Mouse (Mus musculus) erythroblast, embryonic 14.5 days (primary cell): ENCODE measurements around the gene Ankrd34b. TPM values are rescaled to one million over a fixed set of nuclear protein-coding genes. Genes with fewer than 3 reads are reported as not detected.

Experiments used
- H3K27me3 ChIP-seq: 2 replicates; pipeline ENCODE4 v1.6.1; 2012; ENCODE audit warnings: inconsistent platforms; ENCODE audit not compliant: control insufficient read depth
- H3K36me3 ChIP-seq: 2 replicates; pipeline ENCODE4 v1.6.1; 2012; ENCODE audit warnings: mild to moderate bottlenecking, inconsistent platforms; ENCODE audit not compliant: control insufficient read depth
- H3K4me1 ChIP-seq: 2 replicates; pipeline ENCODE4 v1.6.1; 2012; ENCODE audit warnings: inconsistent platforms; ENCODE audit not compliant: control insufficient read depth
- H3K4me3 ChIP-seq: replicated peaks from 2 replicates; pipeline ENCODE3; 2012; ENCODE audit warnings: moderate library complexity, mild to moderate bottlenecking, inconsistent platforms
- H3K9me3 ChIP-seq: 2 replicates; pipeline ENCODE4 v1.6.1; 2012; ENCODE audit warnings: low read length, inconsistent platforms, mixed read lengths; ENCODE audit not compliant: control insufficient read depth
- GATA1 ChIP-seq: IDR thresholded peaks from 2 replicates; pipeline ENCODE4 v1.6.1; 2012; ENCODE audit warnings: low read length, inconsistent platforms, mixed read lengths
- TAL1 ChIP-seq: IDR thresholded peaks from 3 replicates; pipeline ENCODE4 v1.6.1; 2012; ENCODE audit warnings: low read length, inconsistent platforms, mixed read lengths
- polyA plus RNA-seq: library from polyadenylated mRNA; stranded (reverse); fragments of >175 nt; gene quantifications from 2 replicates; pipeline ENCODE4 v1.2.3, GENCODE M21; 2012

Ankrd34b gene
- polyA plus RNA-seq, 1 experiment: not detected

GRCm38 (mm10) chr13:92426294-92427051 is 777 bp downstream of the Ankrd34b start:
- TF ChIP-seq GATA1 (no peak), TAL1 (no peak)
- Histone ChIP-seq H3K9me3 (peaks cover 3% of the 10 kb centered on the region; the same call in 1 of the 2 replicates), H3K4me1 (peaks cover 6% of the 10 kb centered on the region), H3K4me3 (no peak overlapping the region), H3K27me3 (peaks cover 67% of the 10 kb centered on the region), H3K36me3 (no peaks in the 10 kb centered on the region)

DNA sequence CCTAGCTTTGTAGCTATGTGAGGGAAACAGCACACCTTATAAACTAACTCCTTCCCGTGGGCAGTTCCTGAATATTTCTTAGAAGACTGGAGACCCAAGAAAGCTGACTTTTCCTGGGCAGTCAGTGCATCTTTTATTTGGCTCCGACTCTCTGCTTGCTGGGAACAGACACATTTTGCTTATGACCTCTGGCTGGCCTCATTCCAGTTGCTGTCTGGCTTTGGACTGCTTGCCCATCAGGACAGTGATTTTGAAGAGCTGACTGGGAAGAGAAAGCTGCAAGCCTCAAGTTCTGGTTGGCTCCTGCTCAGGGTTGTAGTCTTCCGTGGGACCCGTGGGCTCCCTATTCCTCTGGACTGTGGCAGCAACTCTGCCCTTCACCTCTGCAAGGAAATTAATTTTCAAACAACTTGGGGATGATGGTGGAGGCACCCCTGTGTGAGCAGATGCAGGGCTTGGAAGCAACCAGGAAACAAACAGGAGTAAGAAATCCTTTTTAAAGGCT is 1.7 kb downstream of the Ankrd34b start:
- no peak for TF ChIP-seq GATA1
- TF ChIP-seq TAL1: no peak
- peaks cover 3% of the 10 kb centered on the region; the same call in 1 of the 2 replicates for H3K9me3 ChIP-seq
- H3K36me3 ChIP-seq: no peaks in the 10 kb centered on the region
- H3K27me3 ChIP-seq: peaks cover 67% of the 10 kb centered on the region
- no peak overlapping the region for H3K4me3 ChIP-seq
- H3K4me1 ChIP-seq: peaks cover 6% of the 10 kb centered on the region

DNA sequence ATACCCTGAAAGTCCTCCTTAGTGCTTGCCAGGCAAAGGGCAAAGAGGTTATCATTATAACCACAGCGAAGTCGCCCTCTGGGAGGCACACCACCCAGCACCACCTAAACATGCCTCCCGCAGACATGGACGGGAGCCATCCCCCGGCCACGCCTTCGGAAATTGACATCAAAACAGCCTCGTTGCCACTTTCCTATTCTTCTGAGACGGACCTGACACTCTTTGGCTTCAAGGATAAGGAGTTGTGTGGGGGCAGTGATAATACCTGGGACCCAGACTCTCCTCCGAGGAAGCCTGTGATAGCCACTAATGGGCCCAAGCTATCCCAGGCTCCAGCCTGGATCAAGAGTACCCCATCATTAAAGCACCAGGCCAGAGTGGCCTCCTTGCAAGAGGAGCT is 13.0 kb downstream of the Ankrd34b start:
- no peaks in the 10 kb centered on the region for H3K4me1 ChIP-seq
- no peaks in the 10 kb centered on the region for H3K36me3 ChIP-seq

DNA sequence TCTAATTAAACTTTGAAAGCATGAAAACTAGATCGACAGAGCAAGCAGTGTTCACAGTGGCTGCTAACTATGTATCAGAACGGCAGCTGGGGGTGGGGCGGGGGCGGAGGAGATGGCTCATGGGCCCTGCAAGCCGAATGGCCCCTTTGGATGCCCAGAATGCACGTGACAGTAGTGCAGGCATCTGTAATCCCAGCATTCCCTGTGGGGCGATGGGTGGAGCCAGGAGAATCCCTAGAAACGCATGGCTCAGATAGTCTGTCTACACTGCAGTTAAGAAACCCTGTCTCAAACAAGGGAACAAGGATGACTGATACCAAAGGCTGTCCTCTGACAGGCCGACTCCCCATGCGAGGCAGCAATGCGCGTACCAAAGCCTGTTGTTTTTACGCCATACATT is 14.6 kb downstream of the Ankrd34b start:
- no peaks in the 10 kb centered on the region for H3K4me1 ChIP-seq
- H3K27me3 ChIP-seq: no peaks in the 10 kb centered on the region
- no peaks in the 10 kb centered on the region for H3K9me3 ChIP-seq
- H3K36me3 ChIP-seq: no peaks in the 10 kb centered on the region
- TF ChIP-seq TAL1 (no peak), GATA1 (no peak)
- H3K4me3 ChIP-seq: no peak overlapping the region

More for the DNA sequence above, 13.0 kb downstream of the Ankrd34b start:
- no peaks in the 10 kb centered on the region for H3K9me3 ChIP-seq
- no peaks in the 10 kb centered on the region for H3K27me3 ChIP-seq
- no peak overlapping the region for H3K4me3 ChIP-seq
- no peak for TF ChIP-seq TAL1
- no peak for TF ChIP-seq GATA1

DNA sequence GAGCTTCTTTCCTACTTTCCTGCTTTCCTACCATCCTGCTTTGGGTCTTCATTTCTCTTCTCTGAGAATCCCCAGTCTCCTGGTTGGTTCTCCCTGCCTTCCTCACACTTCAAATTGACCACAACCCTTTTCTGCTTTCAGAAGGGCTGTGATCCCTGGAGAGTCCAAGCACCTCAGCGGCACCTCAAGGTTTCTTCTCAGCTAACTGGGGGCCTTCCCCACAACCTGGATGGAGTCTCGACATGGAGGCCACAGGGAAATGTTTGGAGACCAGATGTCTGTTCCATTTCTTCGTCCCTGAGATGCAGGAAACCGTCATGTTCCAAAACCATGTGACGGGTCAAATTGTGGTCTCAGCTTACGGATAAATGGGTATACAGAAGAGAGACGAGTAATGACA is 21.2 kb downstream of the Ankrd34b start:
- H3K4me1 ChIP-seq: no peaks in the 10 kb centered on the region
- no peak for TF ChIP-seq TAL1
- TF ChIP-seq GATA1: no peak

DNA sequence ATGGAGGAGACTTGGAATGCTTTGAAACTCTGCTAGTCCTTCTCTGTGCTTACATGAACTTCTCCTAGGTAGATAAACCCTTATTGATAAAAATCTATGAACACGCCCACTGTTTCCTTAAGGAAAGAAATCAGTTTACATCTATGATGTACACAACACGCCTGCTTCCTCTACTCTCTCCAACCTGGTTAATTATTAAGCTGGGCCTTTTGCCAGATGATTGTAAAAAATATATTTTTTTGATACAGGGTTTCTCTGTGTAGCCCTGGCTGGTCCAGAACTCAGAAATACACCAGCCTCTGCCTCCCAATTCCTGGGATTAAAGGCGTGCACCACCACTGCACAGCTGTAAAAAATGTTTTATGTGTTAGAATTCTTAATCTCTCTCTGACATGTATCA is 39.0 kb downstream of the Ankrd34b start:
- H3K27me3 ChIP-seq: no peaks in the 10 kb centered on the region
- H3K9me3 ChIP-seq: no peaks in the 10 kb centered on the region
- TF ChIP-seq TAL1: no peak
- no peak for TF ChIP-seq GATA1

More for the DNA sequence above, 21.2 kb downstream of the Ankrd34b start:
- Histone ChIP-seq H3K9me3 (no peaks in the 10 kb centered on the region), H3K36me3 (no peaks in the 10 kb centered on the region), H3K27me3 (no peaks in the 10 kb centered on the region), H3K4me3 (no peak overlapping the region)

GRCm38 (mm10) chr13:92467891-92468290 is 42.2 kb downstream of the Ankrd34b start:
- Histone ChIP-seq H3K36me3 (peaks cover 3% of the 10 kb centered on the region), H3K4me1 (no peaks in the 10 kb centered on the region), H3K4me3 (no peak overlapping the region), H3K27me3 (no peaks in the 10 kb centered on the region), H3K9me3 (no peaks in the 10 kb centered on the region)
- TF ChIP-seq GATA1 (no peak), TAL1 (no peak)

More for the DNA sequence above, 39.0 kb downstream of the Ankrd34b start:
- Histone ChIP-seq H3K4me1 (no peaks in the 10 kb centered on the region), H3K4me3 (no peak overlapping the region), H3K36me3 (peaks cover 3% of the 10 kb centered on the region)

DNA sequence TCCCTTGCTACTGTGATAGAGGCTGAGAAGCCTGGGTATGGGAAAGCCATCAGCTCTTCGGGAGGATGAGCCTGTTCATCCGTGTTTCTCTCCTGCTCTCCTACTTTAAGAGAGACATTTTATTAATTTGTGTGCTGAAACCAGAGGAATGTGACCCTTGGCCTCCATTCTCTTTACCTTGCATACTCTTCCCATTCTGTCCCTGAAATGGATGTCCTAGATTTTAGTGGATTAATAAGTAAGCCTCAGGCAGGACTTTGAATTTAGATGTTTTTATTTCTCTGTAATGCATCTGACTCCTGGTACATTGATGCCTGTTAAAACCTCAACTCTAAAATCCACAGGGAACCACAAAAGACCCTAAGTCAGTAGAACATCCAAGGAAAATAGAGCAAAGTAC is 43.7 kb downstream of the Ankrd34b start:
- H3K36me3 ChIP-seq: peaks cover 3% of the 10 kb centered on the region

GRCm38 (mm10) chr13:92470151-92470550 is 44.5 kb downstream of the Ankrd34b start:
- Histone ChIP-seq H3K36me3 (peaks cover 3% of the 10 kb centered on the region), H3K4me1 (no peaks in the 10 kb centered on the region), H3K4me3 (no peak overlapping the region), H3K27me3 (no peaks in the 10 kb centered on the region), H3K9me3 (no peaks in the 10 kb centered on the region)
- TF ChIP-seq GATA1 (no peak), TAL1 (no peak)

More for the DNA sequence above, 43.7 kb downstream of the Ankrd34b start:
- Histone ChIP-seq H3K4me1 (no peaks in the 10 kb centered on the region), H3K4me3 (no peak overlapping the region), H3K27me3 (no peaks in the 10 kb centered on the region), H3K9me3 (no peaks in the 10 kb centered on the region)
- no peak for TF ChIP-seq GATA1
